ENCODE assay signal across 9 mouse cellular contexts in genomic region chr2:180597490-180597889, GRCm38 (mm10). TPM values are rescaled to one million over a fixed set of nuclear protein-coding genes. Genes with fewer than 3 reads are reported as not detected.
DNase-seq lines count a peak whose midpoint lies in the region; ATAC-seq lines count a peak whose summit lies in the region.
"Had no signal": no experiment of that assay in that cellular context is flagged by ENCODE, and none has a peak within 500 bp of the region (broad histone marks: within the 10 kb centered on the region; RNA-seq: fewer than 3 reads in every experiment).

Gene Col9a3, plus strand, starts transcription at chr2:180597790.

- H3K27me3 ChIP-seq in embryonic facial prominence, embryonic 13.5 days, result peaks cover 33% of the 10 kb centered on the region
- peaks cover 43% of the 10 kb centered on the region for H3K27me3 ChIP-seq in hindbrain, embryonic 13.5 days
- 0 out of 2 replicates have a peak, but pooled peaks cover 2% of the 10 kb centered on the region for H3K27me3 ChIP-seq in midbrain, embryonic 15.5 days (replicated peaks)

- H3K4me3 ChIP-seq in embryonic facial prominence, embryonic 13.5 days, result peak within 1 kb of the TSS; percentile 46
- peak within 1 kb of the TSS; percentile 41 for H3K4me3 ChIP-seq in hindbrain, embryonic 13.5 days
- peak within 1 kb of the TSS; percentile 34 for H3K4me3 ChIP-seq in midbrain, embryonic 15.5 days

- H3K9me3 ChIP-seq in embryonic facial prominence, embryonic 13.5 days, result no peaks in the 10 kb centered on the region
- H3K9me3 ChIP-seq in hindbrain, embryonic 13.5 days, result no peaks in the 10 kb centered on the region
- no peaks in the 10 kb centered on the region for H3K9me3 ChIP-seq in midbrain, embryonic 15.5 days

- H3K4me2 ChIP-seq in embryonic facial prominence, embryonic 13.5 days, result peak within 1 kb of the TSS; percentile 72
- H3K4me2 ChIP-seq in hindbrain, embryonic 13.5 days, result peak within 1 kb of the TSS; percentile 68
- peak within 1 kb of the TSS; percentile 58 for H3K4me2 ChIP-seq in midbrain, embryonic 15.5 days

- peaks cover 34% of the 10 kb centered on the region for H3K36me3 ChIP-seq in embryonic facial prominence, embryonic 13.5 days
- peaks cover 39% of the 10 kb centered on the region for H3K36me3 ChIP-seq in hindbrain, embryonic 13.5 days
- H3K36me3 ChIP-seq in midbrain, embryonic 15.5 days (replicated peaks), result peaks cover 11% of the 10 kb centered on the region

- peaks cover 34% of the 10 kb centered on the region for H3K4me1 ChIP-seq in embryonic facial prominence, embryonic 13.5 days
- H3K4me1 ChIP-seq in hindbrain, embryonic 13.5 days (replicated peaks), result peaks cover 39% of the 10 kb centered on the region
- peaks cover 15% of the 10 kb centered on the region; the same call in 1 of the 2 replicates for H3K4me1 ChIP-seq in midbrain, embryonic 15.5 days

- no peak for DNase-seq in layer of hippocampus, postnatal 25 days (ENCODE audit: extremely low spot score in 1 of 2, low spot score in 1 of 2)
- no peak for DNase-seq in layer of hippocampus, adult 18-20 months (ENCODE audit: low spot score in 2 of 2)
- DNase-seq in gastrocnemius, postnatal 10 days, result no peak
- no peak for DNase-seq in lung, postnatal 10 days
- DNase-seq in Muller cell, postnatal 12 days (ENCODE audit: inconsistent ontology term), result no peak
- DNase-seq: cerebellum, adult 9-11 months had no signal

- peak within 1 kb of the TSS; percentile 75 for H3K9ac ChIP-seq in embryonic facial prominence, embryonic 13.5 days
- H3K9ac ChIP-seq in hindbrain, embryonic 13.5 days, result peak within 1 kb of the TSS; percentile 74
- peak within 1 kb of the TSS; percentile 29 for H3K9ac ChIP-seq in midbrain, embryonic 15.5 days

- H3K27ac ChIP-seq in embryonic facial prominence, embryonic 13.5 days, result peak within 1 kb of the TSS; percentile 72
- H3K27ac ChIP-seq in hindbrain, embryonic 13.5 days, result peak within 1 kb of the TSS; percentile 55
- H3K27ac ChIP-seq in midbrain, embryonic 15.5 days, result 0 out of 2 replicates have a peak within 1 kb of the TSS, but pooled peaks have one; percentile 4

- 46% methylated on average over 4 of the region's 4 CpGs for WGBS in embryonic facial prominence, embryonic 13.5 days
- WGBS in hindbrain, embryonic 13.5 days, result 58% methylated on average over 4 of the region's 4 CpGs
- 59% methylated on average over 4 of the region's 4 CpGs for WGBS in midbrain, embryonic 15.5 days

- ATAC-seq in embryonic facial prominence, embryonic 13.5 days (ENCODE audit: insufficient number of reproducible peaks, insufficient read depth, low FRiP score, low TSS enrichment, low read depth), result no peak
- no peak for ATAC-seq in hindbrain, embryonic 13.5 days (ENCODE audit: low FRiP score)
- ATAC-seq in midbrain, embryonic 15.5 days (replicated peaks), result no peak

RNA-seq across cellular contexts. Expression of gene Col9a3, which starts in this region (rescaled TPM):
- total RNA-seq in layer of hippocampus, postnatal 25 days (2021), result 10 to 100 TPM; 15.5 to 16.0 TPM
- total RNA-seq in layer of hippocampus, adult 18-20 months (2021), result 1 to 10 TPM; 5.8 to 6.7 TPM
- polyA plus RNA-seq in embryonic facial prominence, embryonic 13.5 days (2015; fragmentation: Nextera tagmentation; extraction: Ambion mirVana), result 204 and 275 TPM in 2 replicates
- 71.7 and 74.9 TPM in 2 replicates for polyA plus RNA-seq in hindbrain, embryonic 13.5 days (2015; fragmentation: Nextera tagmentation; extraction: Ambion mirVana)
- polyA plus RNA-seq in midbrain, embryonic 15.5 days (2015; fragmentation: Nextera tagmentation; extraction: Ambion mirVana), result 36.7 and 37.7 TPM in 2 replicates
- total RNA-seq in gastrocnemius, postnatal 10 days (2021), result 1 to 10 TPM; 1.0 to 1.4 TPM

Comparison
In these comparisons a context has a peak if more than half of its experiments do, and no peak if none do; other contexts are left out.
1. H3K27ac ChIP-seq: peak in every context shown above with its lines; median percentile 72 in embryonic facial prominence, embryonic 13.5 days; 55 in hindbrain, embryonic 13.5 days; 4 in midbrain, embryonic 15.5 days.